Mouse (Mus musculus) megakaryocyte progenitor cell, adult 5-6 weeks (primary cell): ENCODE measurements at regions not wholly inside any gene's neighbourhood (a gene's known extent, or its start where the extent isn't known, plus 50 kb on each side); places are given as distances from the start of the nearest gene placed in this dataset.

Source experiments
- ATAC-seq: replicated peaks from 2 replicates; pipeline ENCODE4 v1.8.0; 2016; ENCODE audit warnings: mild to moderate bottlenecking, moderate TSS enrichment, inconsistent platforms; ENCODE audit not compliant: poor library complexity

DNA sequence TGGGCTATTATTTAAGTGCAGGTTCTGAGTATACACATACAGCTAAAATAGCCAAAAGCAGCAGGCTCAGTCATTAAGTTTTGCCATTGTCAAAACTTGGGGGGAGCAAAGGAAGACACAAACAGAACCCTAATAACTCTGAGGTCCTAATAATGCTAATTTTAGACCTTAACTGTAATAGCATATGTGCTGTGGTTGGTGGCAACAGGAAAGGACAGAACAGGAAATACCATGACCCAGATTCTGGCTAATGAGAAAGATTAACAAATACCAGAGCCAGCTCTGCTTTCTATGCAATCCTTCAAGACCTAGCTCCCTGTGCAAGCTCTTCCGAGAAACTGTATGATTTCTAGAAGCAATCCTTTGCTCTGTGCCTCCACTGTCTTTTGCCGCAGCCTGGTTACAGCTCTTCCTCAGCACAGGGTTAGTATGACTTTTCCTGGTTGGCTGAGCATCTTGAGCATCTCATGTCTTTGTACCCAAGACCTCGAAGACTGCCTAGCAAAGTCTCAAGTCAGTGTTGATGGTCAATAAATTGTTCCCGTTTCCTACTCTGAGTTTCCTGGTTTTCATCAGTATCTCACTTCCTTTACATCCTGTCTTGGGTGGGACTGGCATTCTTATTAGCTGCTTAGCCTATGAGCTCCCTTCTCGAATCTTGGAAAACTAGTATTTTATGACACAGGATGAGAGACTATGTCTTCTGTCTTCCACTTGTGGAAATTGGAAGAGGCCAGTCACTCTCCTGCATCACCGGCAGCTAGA, 49.9 kb upstream of the Eed start:
- ATAC-seq, result no peak; the same call in 1 of the 2 replicates

DNA sequence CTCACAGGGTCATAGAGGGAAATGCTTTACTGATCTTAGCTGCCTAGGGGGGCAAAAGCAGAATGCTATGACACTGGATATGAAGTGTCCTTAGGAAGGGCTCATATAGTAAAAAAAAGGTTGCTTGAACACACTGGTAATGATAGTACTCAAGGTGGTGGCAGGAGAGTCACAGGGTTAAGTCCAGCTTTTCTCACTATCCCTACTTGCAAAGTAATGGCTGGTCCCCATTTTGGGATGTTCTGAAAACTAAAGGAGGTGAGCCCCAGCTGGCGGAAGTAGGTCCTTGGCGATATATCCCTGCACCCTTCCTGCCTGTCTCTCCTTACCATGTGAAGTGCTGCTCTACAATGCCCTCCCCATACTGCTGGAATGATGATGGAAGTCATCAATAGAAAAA, 52.3 kb upstream of the Eed start:
- ATAC-seq, result no peak

DNA sequence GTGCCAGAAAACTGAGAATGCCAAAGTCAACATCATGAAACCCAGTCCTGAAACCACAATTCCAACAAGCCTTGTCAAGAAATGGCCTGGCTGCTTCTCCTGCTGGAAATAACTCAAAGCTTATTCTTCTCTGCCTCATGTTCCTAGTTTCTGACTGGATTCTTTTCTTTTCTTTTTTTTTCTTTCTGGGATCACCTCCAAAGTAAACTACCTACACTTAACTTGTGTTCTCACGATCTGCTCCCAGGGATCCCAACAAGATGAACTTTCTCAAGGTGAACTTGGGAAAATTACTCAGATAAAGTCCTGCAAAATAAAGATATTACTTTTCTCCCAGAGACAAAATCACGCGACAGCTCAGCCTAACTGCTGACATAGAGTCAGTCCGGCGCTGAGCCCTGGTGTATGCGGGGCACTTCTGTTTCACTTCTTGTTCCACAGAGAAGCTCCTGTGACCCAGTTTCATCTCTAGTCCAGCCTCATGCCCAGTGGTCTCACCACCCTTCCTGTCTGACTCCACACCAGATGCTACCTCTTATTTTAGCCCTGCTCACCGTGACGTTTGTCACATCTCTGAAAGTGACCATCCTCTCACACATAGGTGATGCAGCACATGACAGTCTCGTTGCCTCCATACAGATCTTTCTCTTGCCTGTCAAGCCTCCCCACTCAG, 53.0 kb upstream of the Eed start:
- ATAC-seq, result peak; percentile 83

DNA sequence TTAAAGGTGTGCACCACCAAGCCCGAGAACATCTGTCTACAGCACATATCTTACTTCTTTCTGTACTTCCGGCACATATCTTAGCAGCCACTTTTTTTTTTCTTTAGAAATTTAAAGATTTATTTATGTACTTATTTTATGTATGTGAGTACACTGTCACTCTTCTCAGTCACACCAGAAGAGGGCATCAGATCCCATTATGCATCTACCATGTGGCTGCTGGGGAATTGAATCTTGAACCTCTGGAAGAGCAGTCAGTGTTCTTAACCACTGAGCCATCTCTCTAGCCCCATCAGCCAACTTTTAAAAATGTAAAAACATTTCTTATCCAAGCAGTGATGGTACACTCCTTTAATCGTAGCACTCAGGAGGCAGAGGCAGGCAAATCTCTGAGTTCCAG, 53.7 kb upstream of the Eed start:
- ATAC-seq, result no peak

DNA sequence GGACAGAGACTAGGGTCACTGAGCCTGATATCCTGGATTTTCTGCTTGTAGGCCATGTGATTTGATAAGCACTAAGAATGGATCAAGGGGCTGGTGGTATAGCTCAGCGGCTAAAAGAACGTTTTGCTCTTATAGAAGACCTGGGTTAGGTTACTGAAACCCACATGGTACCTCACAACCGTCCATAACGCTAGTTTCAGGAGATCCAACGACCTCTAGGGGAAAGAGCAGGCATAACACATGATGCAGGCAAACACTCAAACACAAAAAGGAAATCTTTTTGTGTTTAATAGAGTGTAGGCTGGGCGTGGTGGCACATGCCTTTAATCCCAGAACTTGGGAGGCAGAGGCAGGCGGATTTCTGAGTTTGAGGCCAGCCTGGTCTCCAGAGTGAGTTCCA, 54.6 kb upstream of the Eed start:
- ATAC-seq, result no peak

DNA sequence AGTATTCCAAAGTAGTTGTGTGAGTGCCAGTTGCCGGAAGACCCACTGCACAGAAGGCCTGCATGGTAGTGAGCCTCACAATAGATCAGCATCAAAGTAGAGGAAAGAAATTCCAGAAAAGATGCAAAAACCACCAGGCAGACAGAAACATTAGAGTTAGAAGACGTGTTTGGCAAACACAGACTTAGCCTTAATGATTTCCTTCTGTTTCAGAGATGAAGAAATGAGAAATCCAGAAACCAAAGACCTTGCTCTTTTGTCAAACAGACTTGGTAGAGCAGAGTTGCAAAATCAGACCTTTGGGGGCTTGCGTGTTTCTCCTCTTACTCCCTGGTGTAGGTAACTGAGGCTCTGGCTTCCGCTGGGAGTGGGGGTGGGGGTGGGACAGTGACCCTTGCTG, 57.0 kb upstream of the Eed start:
- ATAC-seq, result no peak

DNA sequence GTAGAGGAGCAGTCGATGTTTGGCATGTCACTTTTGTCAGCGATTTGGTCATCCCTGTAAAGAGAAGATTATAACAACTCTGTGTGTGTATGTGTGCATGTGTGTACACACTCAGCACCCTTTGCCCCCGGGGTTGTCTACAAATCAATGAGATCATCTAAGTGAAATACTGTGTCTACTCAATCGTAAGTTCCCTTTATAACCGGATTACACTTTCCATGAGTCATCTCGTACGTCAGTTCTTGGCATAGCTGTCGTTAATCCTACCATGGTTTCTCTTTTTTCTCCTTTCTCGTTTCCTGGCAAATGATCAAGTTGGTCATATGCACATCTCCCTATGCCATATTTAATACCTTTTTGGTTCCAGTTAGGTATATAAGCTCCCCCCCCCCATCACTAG, 58.7 kb upstream of the Eed start:
- ATAC-seq, result peak; percentile 49

DNA sequence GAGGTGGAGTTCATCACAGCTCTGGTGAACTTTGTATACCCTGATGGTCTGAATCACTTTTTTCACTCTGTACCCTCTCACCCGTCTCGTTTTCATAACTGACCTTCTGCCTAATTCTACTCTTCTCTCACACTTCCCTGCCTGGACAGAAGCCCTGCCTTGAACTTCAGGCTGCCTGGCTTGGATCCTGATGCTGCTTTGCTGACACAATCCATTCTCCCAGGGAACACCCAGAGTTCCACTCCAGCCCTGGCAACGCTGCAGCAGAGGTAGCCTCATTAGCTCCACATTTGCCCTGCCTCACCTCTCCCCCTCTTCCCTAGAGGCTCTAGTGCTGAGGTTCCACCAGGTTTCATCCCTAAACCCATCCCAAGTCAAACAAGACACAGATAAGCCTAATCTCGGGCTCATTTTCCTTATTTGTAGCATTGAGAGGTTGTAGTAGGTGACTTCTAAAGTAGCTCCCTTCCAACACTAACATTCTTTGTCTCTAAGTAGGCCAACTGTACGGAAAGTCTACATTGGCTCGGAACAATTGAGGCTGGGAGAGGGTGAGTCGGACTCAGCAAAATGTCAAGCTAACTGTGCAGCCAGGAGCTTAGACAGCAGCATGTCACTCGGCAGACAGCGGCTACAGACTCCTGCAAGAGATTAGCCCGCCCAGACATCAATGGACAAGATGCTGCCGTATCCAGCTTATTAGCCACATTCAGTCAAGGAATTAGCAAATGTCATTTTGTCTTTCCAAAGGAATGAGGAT, 60.0 kb upstream of the Eed start:
- no peak for ATAC-seq

DNA sequence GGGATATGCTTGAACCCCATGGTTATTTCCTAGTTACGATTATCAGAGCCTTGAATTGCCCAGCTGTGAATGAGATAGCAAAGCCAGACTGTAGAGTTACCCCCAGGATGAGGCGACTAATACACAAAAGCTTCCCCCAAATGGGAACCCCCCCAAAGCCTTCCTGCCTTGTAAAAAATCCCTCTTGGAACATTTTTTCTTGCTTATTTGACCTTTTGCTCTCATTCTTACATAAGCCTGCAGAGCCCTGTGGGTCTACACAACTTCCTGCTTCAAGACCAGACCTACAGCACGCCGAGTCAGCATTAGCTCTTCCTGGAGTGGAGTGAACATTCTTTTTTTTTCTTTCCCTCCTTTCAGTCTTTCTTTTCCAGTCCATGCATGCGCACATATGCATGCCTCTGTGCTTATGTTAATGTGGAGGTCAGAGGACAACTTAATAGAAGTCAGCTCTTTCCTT, 60.8 kb upstream of the Eed start:
- ATAC-seq, result peak; percentile 59

DNA sequence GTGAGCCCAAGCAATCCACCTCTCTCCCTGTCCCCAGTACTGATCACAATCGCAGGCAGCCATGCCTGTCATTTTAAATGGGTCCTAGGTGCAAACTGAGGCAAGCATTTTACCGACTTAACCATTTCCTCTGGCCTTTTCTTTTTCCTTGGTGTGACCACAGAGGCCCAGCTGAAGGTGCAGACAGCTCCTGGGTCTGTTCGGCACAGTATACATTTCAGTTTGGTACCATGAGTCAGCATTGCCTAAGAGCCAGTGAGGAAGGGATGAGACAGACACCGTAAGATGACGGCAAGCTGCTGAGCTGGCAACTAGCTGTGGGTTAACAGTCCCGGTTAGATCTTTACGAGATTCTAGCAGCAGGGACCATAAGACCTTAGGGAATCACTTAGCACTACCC, 61.6 kb upstream of the Eed start:
- ATAC-seq, result peak; percentile 69

DNA sequence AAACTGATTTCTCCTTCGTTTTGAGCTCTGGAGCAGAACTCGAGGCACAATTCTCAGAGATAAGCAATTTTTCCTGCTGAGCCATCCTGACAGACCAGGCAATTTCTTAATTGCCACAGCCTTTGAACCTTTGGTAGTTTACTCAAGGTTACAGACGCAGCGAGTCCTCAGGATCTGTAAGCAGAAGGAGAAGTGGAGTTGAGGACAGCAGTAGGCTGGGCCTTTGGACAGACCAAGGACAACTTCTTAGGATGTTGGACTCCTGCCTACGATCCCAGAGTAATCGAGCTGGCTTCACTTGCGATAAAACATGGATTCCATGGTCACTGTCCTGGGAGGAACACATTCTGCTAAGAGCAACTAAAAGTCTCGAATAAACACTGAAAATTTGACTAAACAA, 62.7 kb upstream of the Eed start:
- no peak for ATAC-seq

DNA sequence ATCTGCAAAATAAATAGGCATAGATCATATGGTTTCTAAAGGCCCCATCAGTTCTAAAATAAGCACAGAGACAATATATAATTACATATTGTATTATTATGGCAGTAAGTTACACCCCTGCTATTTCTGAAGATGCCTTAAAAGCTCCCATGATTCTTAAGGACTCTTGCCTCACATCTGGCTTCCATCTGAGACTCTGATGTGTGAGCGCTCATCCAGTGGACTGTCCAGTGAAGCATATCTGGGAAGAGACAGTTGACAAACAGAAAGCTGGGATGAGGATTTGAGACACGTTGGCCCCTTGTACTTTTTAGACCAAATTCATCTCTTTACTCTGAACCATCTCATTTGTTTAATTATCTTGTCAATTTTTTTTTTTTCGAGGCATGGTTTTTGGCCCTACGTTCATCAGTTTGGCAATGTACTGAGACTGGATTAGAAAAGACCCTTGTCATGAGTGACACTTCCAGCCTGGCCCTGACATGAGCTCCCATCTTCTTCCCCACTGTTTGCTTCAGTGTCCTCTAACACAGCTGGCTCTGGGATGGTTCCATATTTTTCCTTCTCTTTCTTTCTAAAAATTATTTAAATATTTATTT, 63.4 kb upstream of the Eed start:
- ATAC-seq, result no peak

DNA sequence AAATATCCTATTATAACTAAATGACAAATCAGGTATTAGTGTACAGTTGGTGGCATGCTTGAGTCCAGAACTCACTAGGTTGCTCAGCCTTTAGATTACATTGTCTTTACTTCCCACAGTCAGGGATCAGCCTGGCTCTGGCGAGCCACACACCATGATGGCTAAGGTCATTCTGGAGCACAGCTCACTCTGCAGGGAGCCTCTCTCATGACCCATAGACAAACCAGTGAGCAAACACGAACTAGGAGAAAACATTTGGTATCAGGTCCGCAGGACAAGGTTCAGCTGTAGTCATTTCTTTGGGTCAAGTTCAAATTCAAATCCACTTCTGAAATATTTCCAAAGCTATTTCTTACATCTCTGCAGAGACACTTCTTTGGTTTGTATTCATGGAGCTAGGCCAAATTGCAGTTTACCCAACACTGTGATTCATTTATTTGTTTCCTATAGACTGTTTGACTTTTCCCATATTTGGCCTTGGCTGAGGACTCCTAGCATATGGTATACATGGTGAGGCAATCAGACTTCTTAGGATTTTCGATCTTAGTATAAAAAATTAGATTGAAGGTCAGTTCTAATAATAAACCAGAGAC, 64.5 kb upstream of the Eed start:
- ATAC-seq, result no peak

DNA sequence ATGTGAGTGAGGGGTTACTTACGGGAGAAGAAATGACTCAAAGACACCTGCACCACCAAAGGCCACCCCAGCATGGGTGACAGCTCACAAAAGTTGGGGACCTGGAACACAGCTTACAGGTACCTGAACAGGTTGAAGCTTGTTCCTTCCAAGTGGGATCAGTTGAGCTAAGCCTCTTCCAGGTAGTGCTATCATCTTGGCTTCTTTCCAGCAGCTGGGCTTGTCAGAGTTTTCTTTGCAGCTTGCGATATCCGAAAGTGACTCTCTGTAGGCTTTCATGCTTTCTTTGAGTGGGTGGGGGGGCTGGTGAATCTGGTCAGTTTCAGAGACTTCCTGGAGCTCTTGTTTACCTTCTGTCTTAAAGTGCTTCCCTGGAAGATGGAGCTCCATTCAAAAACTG, 65.4 kb upstream of the Eed start:
- ATAC-seq, result no peak

DNA sequence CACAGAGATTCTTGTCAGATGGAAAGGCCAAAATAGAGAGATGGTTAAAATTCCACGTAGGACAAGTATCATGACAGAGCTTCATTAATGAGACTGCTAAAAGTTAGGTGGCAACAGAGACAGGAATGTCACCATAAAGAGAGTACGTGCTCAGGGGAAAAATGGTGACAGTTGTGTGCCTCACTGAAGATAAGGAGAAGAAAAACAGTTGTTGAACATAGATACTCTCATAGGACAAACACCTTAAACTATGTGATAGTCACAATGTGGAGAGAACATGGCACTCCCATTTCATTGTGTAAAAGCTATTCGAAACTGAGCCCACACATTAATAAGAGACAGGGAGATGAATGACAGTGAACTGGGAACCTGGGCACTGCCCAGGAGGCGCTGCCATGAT, 66.1 kb upstream of the Eed start:
- ATAC-seq, result peak; percentile 61

DNA sequence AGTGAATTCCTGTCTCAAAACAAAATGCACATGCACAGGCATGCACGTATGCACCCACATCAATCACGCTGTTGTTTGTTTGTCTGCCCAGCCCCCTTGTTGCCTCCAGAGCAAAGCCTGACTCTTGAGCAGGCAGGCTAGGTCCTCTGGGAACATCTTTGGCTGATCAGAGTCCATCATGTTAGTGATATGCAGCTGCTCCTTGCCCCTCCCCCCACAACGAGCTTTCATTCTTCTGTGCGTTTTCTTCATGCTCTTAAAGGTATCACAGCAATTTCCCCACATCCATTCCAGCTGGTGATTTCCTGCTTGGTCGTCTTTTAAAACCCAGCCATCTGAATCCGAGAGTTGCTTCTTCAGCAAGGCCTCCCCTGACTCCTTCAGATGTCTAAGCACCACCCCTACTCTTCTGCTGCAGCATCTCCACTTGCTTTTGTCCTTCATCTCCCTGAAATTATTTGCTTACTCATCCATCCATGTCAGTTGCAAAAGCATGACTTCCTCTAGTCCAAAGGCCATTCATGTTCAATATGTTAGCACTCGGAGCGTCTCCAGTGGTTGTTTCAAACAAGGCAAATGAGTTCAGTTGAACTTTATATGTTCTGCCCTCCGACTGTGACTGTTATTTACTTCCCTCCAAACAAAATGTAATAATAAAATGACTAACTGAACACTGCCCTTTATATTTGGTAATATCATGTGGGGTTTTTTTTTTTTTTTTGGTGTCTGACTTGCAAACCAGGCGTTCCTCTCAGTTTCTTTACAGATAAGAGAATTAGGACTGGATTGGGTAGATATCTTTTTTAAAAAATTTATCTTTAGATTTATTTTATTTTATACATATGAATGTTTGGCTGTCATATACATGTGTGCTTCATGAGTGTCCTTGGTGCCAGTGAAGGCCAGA, 67.9 kb upstream of the Eed start:
- ATAC-seq, result peak; percentile 20; the same call in 1 of the 2 replicates

DNA sequence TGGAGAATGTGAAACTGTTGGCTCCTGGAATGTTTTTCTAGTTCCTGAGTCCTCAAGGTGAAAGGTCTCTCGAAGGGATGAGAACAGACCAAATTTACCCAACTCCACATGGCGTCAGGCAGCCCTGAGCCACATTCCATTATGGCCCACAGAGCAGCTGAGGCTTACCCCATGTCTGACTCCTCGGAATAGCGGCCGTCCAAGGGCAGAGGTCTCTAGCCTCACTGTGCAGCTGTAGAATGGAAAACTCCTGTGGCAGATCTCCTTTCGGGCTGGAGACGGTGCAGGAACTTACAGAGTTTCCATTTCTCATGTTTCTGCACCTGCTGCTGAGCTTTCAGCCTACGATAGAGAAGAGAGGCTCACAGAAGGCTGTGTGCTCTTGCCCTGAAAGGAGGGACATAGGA, 69.1 kb upstream of the Eed start:
- ATAC-seq, result no peak

DNA sequence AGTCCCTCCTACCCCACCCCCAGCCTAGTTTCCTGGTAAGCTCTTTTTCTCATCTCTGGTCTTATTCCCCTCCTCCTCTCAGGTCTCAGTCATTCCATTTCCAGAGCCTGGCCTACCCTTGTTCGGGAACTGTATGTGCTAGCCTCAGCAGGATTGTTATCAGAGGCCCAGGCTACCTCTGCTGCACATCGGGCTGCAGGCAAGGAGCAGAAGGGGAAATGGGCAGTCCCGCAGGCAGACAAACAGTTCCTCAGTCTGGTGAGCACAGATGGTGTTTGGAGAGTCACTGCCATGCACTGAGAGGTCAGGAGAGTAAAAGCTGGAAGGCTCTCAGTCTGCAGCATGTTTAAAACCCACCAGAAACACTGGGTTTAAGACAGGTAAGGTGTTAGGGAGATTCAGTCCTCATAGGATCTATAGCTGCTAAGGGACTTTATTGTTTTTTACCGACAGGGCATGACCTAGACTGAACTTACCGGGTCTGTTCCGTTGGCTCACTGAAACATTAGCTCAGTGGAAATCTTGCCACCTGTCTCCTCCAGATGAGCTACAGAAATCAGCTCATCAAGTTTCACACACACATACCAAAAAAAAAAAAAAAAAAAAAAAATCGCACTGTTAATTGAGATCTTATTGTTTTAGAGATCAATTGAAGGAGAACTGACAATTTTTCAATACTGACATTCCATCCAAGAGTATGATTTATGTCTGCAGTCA, 74.2 kb upstream of the Eed start:
- peak; percentile 76 for ATAC-seq

DNA sequence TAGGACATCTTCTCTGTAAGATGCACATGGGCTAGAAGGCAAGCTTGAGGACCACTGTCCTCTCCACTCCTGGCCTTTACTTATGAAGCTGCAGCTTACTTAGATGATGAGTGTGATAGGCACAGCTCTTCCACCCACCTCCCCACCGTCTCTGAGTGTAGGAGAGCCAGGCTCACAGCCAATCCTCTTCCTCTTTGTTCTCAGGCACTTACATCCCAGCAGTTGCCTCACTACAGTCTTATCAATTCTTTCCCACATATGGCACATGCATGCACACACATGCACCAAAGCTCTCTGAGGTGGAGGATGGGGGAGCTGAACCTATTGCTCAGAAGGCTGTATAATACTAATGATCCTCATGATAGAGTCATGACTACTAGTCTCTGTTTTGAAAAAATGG, 72.1 kb upstream of the Picalm start:
- ATAC-seq, result no peak
